Mouse (Mus musculus): ENCODE data around the gene Tmbim1. TPM values are rescaled to one million over a fixed set of nuclear protein-coding genes. Genes with fewer than 3 reads are reported as not detected.
A peak's percentile ranks its signal among the peaks of the same experiment; 100 is the strongest.

Tmbim1 gene
- polyA plus RNA-seq, 1 experiment from 2014 or later: 13.4 TPM

- no peak for ATAC-seq (ENCODE audit: low FRiP score)
- Histone ChIP-seq H3K27me3 (no peaks in the 10 kb centered on the region), H3K9ac (no peak overlapping the region), H3K4me3 (no peak overlapping the region), H3K9me3 (replicated peaks) (no peaks in the 10 kb centered on the region), H3K36me3 (no peaks in the 10 kb centered on the region), H3K4me1 (no peaks in the 10 kb centered on the region), H3K4me2 (replicated peaks) (no peak overlapping the region), H3K27ac (no peak overlapping the region)
- 81% methylated on average over 4 of the region's 4 CpGs for WGBS
Measured at GRCm38 (mm10) chr1:74316114-74316827, 10.8 kb upstream of the Tmbim1 start.

DNA sequence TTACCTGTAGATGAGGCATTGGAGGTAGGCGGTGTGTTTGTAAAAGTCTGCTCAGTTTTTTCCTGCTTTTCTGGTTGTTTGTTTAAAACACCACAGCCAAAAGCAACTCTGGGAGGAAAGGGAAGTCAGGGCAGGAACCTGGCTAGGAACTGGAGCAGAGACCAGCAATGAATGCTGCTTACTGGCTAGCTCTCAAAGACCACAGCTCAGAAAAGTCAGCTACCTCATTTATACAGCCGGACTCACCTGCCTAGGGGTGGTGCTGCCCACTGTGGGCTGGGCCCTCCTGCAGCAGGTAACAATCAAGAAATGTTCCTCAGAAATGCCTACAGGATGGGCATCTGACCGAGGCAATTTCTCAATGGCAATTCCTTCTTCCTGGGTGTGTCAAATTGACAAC lies 9.4 kb upstream of the Tmbim1 start:
- H3K4me2 ChIP-seq (replicated peaks): no peak overlapping the region
- no peak overlapping the region for H3K4me3 ChIP-seq
- 95% methylated on average over 3 of the region's 3 CpGs for WGBS
- no peak for ATAC-seq (ENCODE audit: low FRiP score)
- H3K36me3 ChIP-seq: no peaks in the 10 kb centered on the region
- H3K4me1 ChIP-seq: no peaks in the 10 kb centered on the region
- H3K27ac ChIP-seq: no peak overlapping the region
- H3K27me3 ChIP-seq: no peaks in the 10 kb centered on the region
- H3K9me3 ChIP-seq (replicated peaks): no peaks in the 10 kb centered on the region
- H3K9ac ChIP-seq: no peak overlapping the region

DNA sequence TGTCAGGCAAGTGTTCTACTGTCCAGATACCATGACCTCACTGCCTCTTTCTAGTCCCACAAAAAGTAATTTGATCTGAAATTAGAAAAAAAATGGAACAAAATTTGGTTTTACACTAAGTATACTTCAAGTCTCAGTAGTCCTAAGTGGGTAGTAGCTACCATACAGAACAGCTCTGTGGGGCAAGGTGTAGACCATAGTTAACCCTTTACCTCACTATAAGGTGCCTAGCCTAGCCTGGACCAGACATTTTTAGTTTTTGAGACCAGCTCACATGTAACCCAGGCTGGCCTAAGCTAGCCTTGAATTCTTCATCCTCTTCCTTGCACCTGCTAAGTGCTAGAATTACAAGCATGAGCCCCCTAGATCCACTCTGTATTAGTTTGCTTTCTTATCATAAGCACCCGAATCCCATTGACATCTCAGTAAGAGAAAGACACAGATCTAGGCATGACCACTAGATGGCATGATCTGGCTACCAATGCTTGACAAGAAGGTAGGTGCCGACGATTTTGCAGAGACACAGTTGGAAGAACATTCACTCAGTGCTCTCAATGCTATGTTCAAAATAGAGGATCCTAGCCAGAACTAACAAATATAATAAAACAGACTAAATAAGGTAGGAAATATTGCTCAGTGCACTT lies 7.7 kb upstream of the Tmbim1 start:
- H3K9ac ChIP-seq: no peak overlapping the region
- no peak; the same call in 1 of the 2 replicates for ATAC-seq (ENCODE audit: low FRiP score)
- H3K27ac ChIP-seq: no peak overlapping the region
- no peaks in the 10 kb centered on the region for H3K4me1 ChIP-seq
- H3K36me3 ChIP-seq: no peaks in the 10 kb centered on the region
- H3K9me3 ChIP-seq (replicated peaks): no peaks in the 10 kb centered on the region
- H3K4me2 ChIP-seq (replicated peaks): no peak overlapping the region
- no peak overlapping the region for H3K4me3 ChIP-seq
- 12% methylated on average over 3 of the region's 3 CpGs for WGBS
- no peaks in the 10 kb centered on the region for H3K27me3 ChIP-seq

GRCm38 (mm10) chr1:74309767-74310166 lies 4.3 kb upstream of the Tmbim1 start:
- WGBS: 61% methylated on average over 3 of the region's 3 CpGs
- no peaks in the 10 kb centered on the region for H3K9me3 ChIP-seq (replicated peaks)
- no peaks in the 10 kb centered on the region for H3K4me1 ChIP-seq
- H3K27me3 ChIP-seq: no peaks in the 10 kb centered on the region
- no peak overlapping the region for H3K4me3 ChIP-seq
- H3K36me3 ChIP-seq: no peaks in the 10 kb centered on the region
- ATAC-seq (ENCODE audit: low FRiP score): no peak
- H3K9ac ChIP-seq: no peak overlapping the region
- no peak overlapping the region for H3K4me2 ChIP-seq (replicated peaks)
- H3K27ac ChIP-seq: no peak overlapping the region

- H3K4me3 ChIP-seq: no peak overlapping the region
- WGBS: 78% methylated on average over 10 of the region's 10 CpGs
- H3K27me3 ChIP-seq: peaks cover 13% of the 10 kb centered on the region
- H3K36me3 ChIP-seq: no peaks in the 10 kb centered on the region
- no peak overlapping the region for H3K27ac ChIP-seq
- no peak overlapping the region for H3K9ac ChIP-seq
- H3K4me1 ChIP-seq: peaks cover 11% of the 10 kb centered on the region
- H3K4me2 ChIP-seq (replicated peaks): no peak overlapping the region
- ATAC-seq (ENCODE audit: low FRiP score): no peak
- no peaks in the 10 kb centered on the region for H3K9me3 ChIP-seq (replicated peaks)
Measured at GRCm38 (mm10) chr1:74308001-74308964, 2.9 kb upstream of the Tmbim1 start.

GRCm38 (mm10) chr1:74307146-74307545 lies 1.7 kb upstream of the Tmbim1 start:
- H3K9me3 ChIP-seq (replicated peaks): no peaks in the 10 kb centered on the region
- H3K27ac ChIP-seq: no peak overlapping the region
- 82% methylated on average over 1 of the region's 1 CpGs for WGBS

GRCm38 (mm10) chr1:74304946-74305345 lies 476 bp downstream of the Tmbim1 start:
- H3K4me2 ChIP-seq (replicated peaks): no peak overlapping the region
- H3K4me1 ChIP-seq: peaks cover 12% of the 10 kb centered on the region
- WGBS: 73% methylated on average over 4 of the region's 4 CpGs
- H3K36me3 ChIP-seq: 0 out of 2 replicates have a peak, but pooled peaks cover 3% of the 10 kb centered on the region
- H3K4me3 ChIP-seq: no peak overlapping the region
- H3K9me3 ChIP-seq (replicated peaks): no peaks in the 10 kb centered on the region
- H3K27me3 ChIP-seq: peaks cover 18% of the 10 kb centered on the region
- no peak overlapping the region for H3K27ac ChIP-seq
- ATAC-seq (ENCODE audit: low FRiP score): no peak
- H3K9ac ChIP-seq: no peak overlapping the region

More at GRCm38 (mm10) chr1:74307146-74307545, 1.7 kb upstream of the Tmbim1 start:
- H3K4me2 ChIP-seq (replicated peaks): no peak overlapping the region
- no peak for ATAC-seq (ENCODE audit: low FRiP score)
- 0 out of 2 replicates have a peak, but pooled peaks cover 3% of the 10 kb centered on the region for H3K36me3 ChIP-seq
- H3K4me1 ChIP-seq: peaks cover 12% of the 10 kb centered on the region
- H3K9ac ChIP-seq: no peak overlapping the region
- H3K4me3 ChIP-seq: no peak overlapping the region
- peaks cover 18% of the 10 kb centered on the region for H3K27me3 ChIP-seq

GRCm38 (mm10) chr1:74304339-74304790 lies 1.1 kb downstream of the Tmbim1 start:
- Histone ChIP-seq H3K36me3 (0 out of 2 replicates have a peak, but pooled peaks cover 3% of the 10 kb centered on the region), H3K9ac (peak overlapping the region; percentile 65; the same call in 1 of the 2 replicates), H3K4me3 (peak overlapping the region; percentile 48), H3K27ac (no peak overlapping the region), H3K4me1 (peaks cover 12% of the 10 kb centered on the region), H3K4me2 (replicated peaks) (peak overlapping the region; percentile 82), H3K27me3 (peaks cover 18% of the 10 kb centered on the region), H3K9me3 (replicated peaks) (no peaks in the 10 kb centered on the region)
- no peak for ATAC-seq (ENCODE audit: low FRiP score)
- 10% methylated on average over 12 of the region's 12 CpGs for WGBS

GRCm38 (mm10) chr1:74303509-74304338 lies 1.7 kb downstream of the Tmbim1 start:
- peak; percentile 62 for ATAC-seq (ENCODE audit: low FRiP score)
- WGBS: under 1% methylated on average over 54 of the region's 56 CpGs
- Histone ChIP-seq H3K4me3 (peak overlapping the region; percentile 48), H3K4me2 (replicated peaks) (peak overlapping the region; percentile 82), H3K9ac (peak overlapping the region; percentile 65), H3K4me1 (peaks cover 12% of the 10 kb centered on the region), H3K27me3 (peaks cover 18% of the 10 kb centered on the region), H3K36me3 (0 out of 2 replicates have a peak, but pooled peaks cover 3% of the 10 kb centered on the region), H3K27ac (0 out of 2 replicates have a peak overlapping the region, but pooled peaks have one; percentile 23), H3K9me3 (replicated peaks) (no peaks in the 10 kb centered on the region)

DNA sequence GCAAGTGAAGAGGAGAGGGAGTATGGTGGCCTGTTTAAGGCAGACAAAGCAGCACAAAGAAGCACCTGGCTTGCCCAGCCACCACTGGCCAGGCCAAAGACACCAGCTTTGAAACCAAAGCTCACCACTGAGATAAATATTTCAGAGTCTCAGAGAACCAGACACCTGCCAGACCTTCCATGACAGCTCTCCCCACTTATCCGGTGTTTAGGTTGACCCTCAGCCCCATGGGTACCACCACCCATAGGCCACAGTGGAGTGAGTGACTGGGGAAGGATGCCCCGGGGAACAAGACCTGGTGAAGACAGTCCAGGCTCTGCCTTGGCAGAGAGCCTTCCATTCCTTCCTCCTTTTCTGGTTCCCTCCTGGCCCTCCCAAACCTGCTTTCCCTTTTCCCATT lies 2.6 kb downstream of the Tmbim1 start:
- Histone ChIP-seq H3K27me3 (peaks cover 18% of the 10 kb centered on the region), H3K9me3 (replicated peaks) (no peaks in the 10 kb centered on the region), H3K9ac (no peak overlapping the region), H3K4me1 (peaks cover 12% of the 10 kb centered on the region), H3K36me3 (0 out of 2 replicates have a peak, but pooled peaks cover 3% of the 10 kb centered on the region), H3K4me2 (replicated peaks) (no peak overlapping the region), H3K4me3 (no peak overlapping the region), H3K27ac (no peak overlapping the region)
- no peak for ATAC-seq (ENCODE audit: low FRiP score)
- WGBS: 74% methylated on average over 2 of the region's 2 CpGs

- no peaks in the 10 kb centered on the region for H3K9me3 ChIP-seq (replicated peaks)
- H3K4me1 ChIP-seq: peaks cover 13% of the 10 kb centered on the region
- H3K9ac ChIP-seq: no peak overlapping the region
- 0 out of 2 replicates have a peak, but pooled peaks cover 3% of the 10 kb centered on the region for H3K36me3 ChIP-seq
- peaks cover 18% of the 10 kb centered on the region for H3K27me3 ChIP-seq
- H3K4me3 ChIP-seq: no peak overlapping the region
- H3K4me2 ChIP-seq (replicated peaks): no peak overlapping the region
- WGBS: 93% methylated on average over 7 of the region's 7 CpGs
- no peak for ATAC-seq (ENCODE audit: low FRiP score)
- H3K27ac ChIP-seq: no peak overlapping the region
Measured at GRCm38 (mm10) chr1:74302229-74302628, 3.2 kb downstream of the Tmbim1 start.

All from hindbrain, embryonic 12.5 days (tissue).